Mouse (Mus musculus): ENCODE measurements at regions not wholly inside any gene's neighbourhood (a gene's known extent, or its start where the extent isn't known, plus 50 kb on each side); places are given as distances from the start of the nearest gene placed in this dataset.

- TF ChIP-seq CTCF (IDR thresholded peaks at IDR 0.05; ENCODE audit: low read depth, low read length) = no peak
- TF ChIP-seq GATA1 (IDR thresholded peaks at IDR 0.05; ENCODE audit: borderline replicate concordance, low read length) = no peak
- TF ChIP-seq TAL1 (conservative IDR thresholded peaks at IDR 0.05; ENCODE audit: low read depth, low read length) = no peak
These were observed 83.0 kb upstream of the Marcks start for GRCm38 (mm10) chr10:37221730-37222129.

Measured in G1E (cell line).